Mouse (Mus musculus): Measurements from ENCODE around the gene Ifng.

DNA sequence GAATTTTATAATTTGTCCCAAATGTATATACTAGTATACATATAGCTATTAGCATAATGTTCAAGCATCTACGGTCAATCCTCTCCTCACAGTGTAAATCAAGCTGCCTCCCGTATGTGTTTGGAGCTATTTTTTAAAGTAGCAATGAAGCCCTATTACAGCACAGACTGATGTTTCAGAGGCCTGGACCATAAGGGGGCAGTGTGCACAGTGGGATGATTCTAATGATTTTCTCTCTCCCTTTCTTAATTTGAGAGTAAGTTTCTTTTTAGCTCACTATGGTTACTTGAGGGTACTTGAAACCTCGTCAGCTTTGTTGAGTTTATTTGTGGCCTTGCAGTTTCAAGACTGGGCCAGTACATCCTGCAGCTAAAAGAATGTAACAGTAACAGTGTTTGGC is 1.1 kb downstream of the Ifng start:
- TF ChIP-seq CTCF (IDR thresholded peaks at IDR 0.05; ENCODE audit: low read depth, low read length) (no peak), POLR2A (IDR thresholded peaks at IDR 0.05; ENCODE audit: extremely low read depth, insufficient read depth, low read length) (no peak)
